Mouse (Mus musculus) left cerebral cortex, postnatal 14 days (tissue): ENCODE data around the gene Calhm2. TPM values are rescaled to one million over a fixed set of nuclear protein-coding genes. Genes with fewer than 3 reads are reported as not detected.
"Not testable (repeated sequence)": the region's sequence is repeated elsewhere in the genome, so short reads cannot be mapped to it uniquely, and the experiment has no call there.

Experiments
- DNase-seq, 2 experiments: peaks; one replicate each; pipeline ENCODE4 v3.0.0; 2021 to 2022; ENCODE audit warnings: low spot score in 2 of 2, mixed read lengths in 1 of 2
- intact Hi-C: fragments of 180-260 bp; cut with DNase I; formaldehyde crosslinking; loops from one replicate; pipeline ENCODE4 v1.15.1; 2025
- total RNA-seq, 2 experiments: library from RNA; stranded (reverse); gene quantifications; 2 replicates each; pipeline ENCODE4 v1.2.3; 2021

The Calhm2 gene
- total RNA-seq, 2 experiments from 2014 or later, result 4.9 to 5.6 TPM

- no peak for DNase-seq
- intact Hi-C loops, result no loop called here
Measured at GRCm38 (mm10) chr19:47157664-47158063, 19.6 kb upstream of the Calhm2 start, which contains the start of gene Calhm3. Gene Calhm3, minus strand, starts transcription at chr19:47157764.

DNA sequence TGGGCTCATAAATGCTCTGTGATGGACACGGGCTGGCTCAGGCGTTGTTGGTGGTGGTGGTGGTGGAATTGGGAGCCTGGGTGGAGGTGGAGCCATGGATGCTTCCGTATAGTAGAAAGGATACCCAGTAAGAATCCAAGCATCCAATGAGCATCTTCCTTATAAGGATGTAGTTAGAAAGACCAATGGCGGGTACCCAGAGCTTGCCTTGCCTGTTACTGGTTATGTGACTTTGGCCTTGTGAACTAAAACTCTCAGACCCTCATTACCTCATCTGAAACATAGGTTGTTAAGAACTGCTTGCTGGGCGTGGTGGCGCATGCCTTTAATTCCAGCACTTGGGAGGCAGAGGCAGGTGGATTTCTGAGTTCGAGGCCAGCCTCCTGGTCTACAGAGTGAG lies 15.7 kb upstream of the Calhm2 start:
- no peak for DNase-seq
- intact Hi-C loops, result no loop called here

DNA sequence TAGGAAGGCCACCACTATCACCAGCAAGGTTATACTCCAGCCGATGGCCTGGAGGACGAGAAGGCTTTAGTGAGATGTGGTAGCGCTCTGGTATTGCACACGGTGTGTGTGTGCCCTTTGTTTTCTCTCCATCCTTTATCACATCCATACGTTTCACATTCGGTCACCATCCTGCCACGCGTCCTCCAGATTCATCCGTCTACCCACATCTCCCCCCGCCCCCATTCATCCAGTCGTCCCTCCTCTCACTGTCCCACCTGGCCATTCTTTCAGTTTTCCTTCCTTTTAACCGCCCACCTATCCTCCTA lies 13.9 kb upstream of the Calhm2 start:
- intact Hi-C loops, result no loop called here
- DNase-seq, result no peak

- DNase-seq, result peak; percentile 37 to 47
- intact Hi-C loops, result no loop called here
Measured at GRCm38 (mm10) chr19:47151332-47152061, 13.4 kb upstream of the Calhm2 start.

- no peak for DNase-seq
- intact Hi-C loops, result no loop called here
Measured at GRCm38 (mm10) chr19:47149854-47150253, 11.8 kb upstream of the Calhm2 start.

DNA sequence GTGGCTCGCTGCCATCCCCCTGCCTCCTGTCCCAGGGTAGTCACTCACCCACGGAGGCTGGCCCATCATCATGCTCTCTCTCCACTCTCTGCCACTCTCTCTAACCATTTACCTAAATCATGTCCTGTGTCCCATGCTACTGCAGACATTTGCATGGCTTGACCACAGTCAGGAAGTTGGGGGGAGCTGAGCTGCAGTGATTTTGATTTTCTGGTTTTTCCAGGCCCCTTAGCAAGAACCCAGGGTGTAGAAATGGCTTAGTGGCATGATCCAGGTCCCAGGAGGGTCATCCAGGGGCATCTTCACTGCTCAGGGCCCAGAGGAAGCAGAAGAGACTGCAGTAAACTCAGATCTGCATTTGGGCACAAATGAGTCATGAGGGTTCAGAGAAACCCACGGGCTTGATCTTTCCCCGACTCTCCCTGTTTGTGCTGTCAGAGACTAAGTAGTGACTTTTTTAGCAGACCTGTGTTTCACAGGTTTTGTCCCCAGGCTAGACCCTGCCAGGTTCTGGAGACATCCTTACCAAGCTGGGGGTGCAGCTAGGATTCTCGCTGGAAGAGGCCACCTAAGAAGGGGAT lies 10.3 kb upstream of the Calhm2 start:
- no peak for DNase-seq

GRCm38 (mm10) chr19:47144154-47144553 lies 6.1 kb upstream of the Calhm2 start, which contains the start of gene Calhm1:
Gene Calhm1, minus strand, starts transcription at chr19:47144254.
- no peak for DNase-seq
- intact Hi-C loops, result no loop called here

More for the DNA sequence above, 10.3 kb upstream of the Calhm2 start:
- intact Hi-C loops, result no loop called here

GRCm38 (mm10) chr19:47142438-47142837 lies 4.3 kb upstream of the Calhm2 start:
- intact Hi-C loops, result no loop called here
- DNase-seq, result no peak

GRCm38 (mm10) chr19:47139611-47140010 lies 1.5 kb upstream of the Calhm2 start:
- intact Hi-C loops, result not testable (repeated sequence)

DNA sequence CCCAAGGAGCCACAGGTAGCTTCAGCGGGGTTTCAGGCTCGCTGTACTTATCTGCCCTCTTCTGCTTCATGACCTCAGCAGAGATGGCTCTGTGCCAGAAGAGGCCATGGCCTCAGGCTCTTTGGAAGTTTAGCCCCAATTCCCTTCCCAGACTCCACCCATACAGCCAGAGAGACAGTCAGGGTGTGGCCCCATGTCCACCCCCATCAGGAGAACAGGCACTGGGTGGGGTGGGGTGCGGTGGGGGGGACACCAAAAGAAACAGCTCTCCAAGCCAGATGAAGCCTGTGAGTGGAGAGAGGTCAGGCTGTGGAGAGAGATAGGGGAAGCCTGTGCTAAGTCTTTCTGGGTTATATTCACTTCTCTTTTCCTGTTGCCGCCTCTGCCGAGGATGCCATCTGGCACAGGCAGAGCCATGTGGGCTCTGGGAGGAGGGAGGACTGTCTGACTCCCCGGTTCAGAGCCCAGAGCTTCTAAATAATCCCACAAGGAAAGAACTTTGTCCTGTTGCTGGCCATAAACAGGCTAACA lies 978 bp downstream of the Calhm2 start:
- DNase-seq, result peak; percentile 37 to 52
- intact Hi-C loops, result no loop called here

More at GRCm38 (mm10) chr19:47139611-47140010, 1.5 kb upstream of the Calhm2 start:
- not testable (repeated sequence) for DNase-seq

DNA sequence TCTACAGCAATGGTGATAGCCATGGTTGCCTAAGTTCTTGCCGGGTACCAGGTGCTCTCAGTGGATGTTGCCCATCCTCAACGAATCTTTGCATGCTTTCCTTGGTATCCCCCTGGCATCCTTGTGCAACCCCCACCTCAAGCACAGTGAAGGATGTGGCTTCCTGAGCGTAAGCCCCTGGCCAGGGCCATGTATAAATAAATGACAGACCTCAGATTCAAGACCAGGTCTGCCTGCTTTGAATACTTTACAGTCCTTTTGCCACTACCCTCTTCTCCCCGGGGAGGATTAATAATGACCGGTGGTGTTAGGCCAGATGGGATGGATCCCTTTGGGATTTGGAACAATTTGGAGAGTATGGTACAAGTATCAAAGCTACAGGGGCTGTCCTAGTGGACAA lies 1.9 kb downstream of the Calhm2 start:
- intact Hi-C loops, result no loop called here
- DNase-seq, result no peak

DNA sequence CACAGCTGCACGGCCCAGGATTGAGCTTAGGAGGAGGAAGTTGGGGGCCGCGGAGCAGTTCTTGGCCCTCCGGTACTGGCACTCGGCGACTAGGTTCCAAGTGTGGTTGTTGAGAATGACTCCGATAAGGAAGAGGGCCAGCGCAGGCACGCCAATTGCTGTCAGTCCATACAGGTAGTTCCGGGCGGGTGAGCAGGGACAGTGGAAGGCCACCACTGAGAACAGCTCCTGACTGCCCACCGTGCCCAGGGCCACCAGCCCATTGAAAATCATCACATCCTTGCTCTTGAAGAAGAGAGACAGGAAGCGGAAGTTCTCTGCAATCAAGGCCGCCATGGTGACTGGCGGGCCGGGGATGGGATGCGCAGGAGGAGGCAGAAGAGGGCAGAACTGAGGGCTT lies 2.5 kb downstream of the Calhm2 start:
- DNase-seq, result no peak
- intact Hi-C loops, result no loop called here

- intact Hi-C loops, result no loop called here
- DNase-seq, result peak; percentile 39 to 43
Measured at GRCm38 (mm10) chr19:47133161-47133560, 4.9 kb downstream of the Calhm2 start.

DNA sequence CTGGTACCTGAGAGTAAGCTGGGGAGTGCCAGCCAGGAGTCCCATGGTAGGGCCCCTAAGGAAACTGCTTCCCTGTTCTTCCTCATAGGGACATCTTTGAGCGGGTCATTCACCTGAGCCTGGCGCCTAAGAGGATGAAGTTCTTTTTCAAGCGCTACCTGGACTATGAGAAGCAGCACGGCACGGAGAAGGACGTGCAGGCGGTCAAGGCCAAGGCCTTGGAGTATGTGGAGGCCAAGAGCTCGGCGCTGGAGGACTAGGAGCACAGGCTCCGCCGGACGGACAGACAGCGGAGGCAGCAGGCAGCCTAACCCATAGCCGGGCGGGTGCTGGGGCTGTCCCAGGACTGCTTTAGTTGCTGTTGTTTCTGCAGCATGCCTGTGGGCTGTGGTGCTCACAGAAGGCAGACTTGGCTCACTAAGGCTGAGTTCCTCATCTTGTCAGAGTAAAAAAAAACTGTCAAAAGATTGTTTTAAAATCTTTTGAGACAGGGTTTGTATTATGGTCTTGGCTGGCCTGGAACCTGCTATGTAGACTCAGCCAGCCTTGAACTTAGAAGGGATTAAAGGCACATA lies 7.5 kb downstream of the Calhm2 start:
- intact Hi-C loops, result no loop called here
- no peak for DNase-seq

GRCm38 (mm10) chr19:47128835-47129234 lies 9.3 kb downstream of the Calhm2 start:
- intact Hi-C loops, result no loop called here

GRCm38 (mm10) chr19:47128164-47128563 lies 9.9 kb downstream of the Calhm2 start:
- intact Hi-C loops, result no loop called here
- no peak for DNase-seq

More at GRCm38 (mm10) chr19:47128835-47129234, 9.3 kb downstream of the Calhm2 start:
- DNase-seq, result no peak

- intact Hi-C loops, result no loop called here
Measured at GRCm38 (mm10) chr19:47122802-47123201, 15.3 kb downstream of the Calhm2 start.

GRCm38 (mm10) chr19:47121054-47121453 lies 17.0 kb downstream of the Calhm2 start:
- intact Hi-C loops, result loop anchor here (2.0 kb wide), 1 partner anchor 48 kb away; no protein-coding TSS in a partner anchor
- DNase-seq, result peak; percentile 37 to 64

More at GRCm38 (mm10) chr19:47122802-47123201, 15.3 kb downstream of the Calhm2 start:
- DNase-seq, result peak; percentile 34 to 36

DNA sequence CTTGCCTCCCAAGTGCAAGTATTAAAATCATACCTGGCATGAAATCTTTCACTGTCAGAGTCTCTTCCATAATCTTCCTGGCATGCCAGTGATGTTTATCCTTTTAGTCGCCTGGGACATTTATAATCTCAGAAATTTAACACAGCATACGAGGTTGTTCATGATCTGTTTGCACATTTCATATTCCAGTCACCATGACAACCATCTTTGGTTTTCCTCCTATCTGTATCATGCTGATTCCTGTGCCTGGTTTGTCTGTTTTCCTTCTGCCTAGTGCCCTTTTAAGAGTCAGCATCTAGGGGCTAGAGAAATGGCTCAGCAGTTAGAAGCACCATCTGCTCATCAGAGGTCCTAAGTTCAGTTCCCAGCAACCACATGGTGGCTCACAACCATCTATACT lies 19.5 kb downstream of the Calhm2 start:
- DNase-seq, result peak in 1 of 2 experiments; percentile 45
- intact Hi-C loops, result no loop called here

DNA sequence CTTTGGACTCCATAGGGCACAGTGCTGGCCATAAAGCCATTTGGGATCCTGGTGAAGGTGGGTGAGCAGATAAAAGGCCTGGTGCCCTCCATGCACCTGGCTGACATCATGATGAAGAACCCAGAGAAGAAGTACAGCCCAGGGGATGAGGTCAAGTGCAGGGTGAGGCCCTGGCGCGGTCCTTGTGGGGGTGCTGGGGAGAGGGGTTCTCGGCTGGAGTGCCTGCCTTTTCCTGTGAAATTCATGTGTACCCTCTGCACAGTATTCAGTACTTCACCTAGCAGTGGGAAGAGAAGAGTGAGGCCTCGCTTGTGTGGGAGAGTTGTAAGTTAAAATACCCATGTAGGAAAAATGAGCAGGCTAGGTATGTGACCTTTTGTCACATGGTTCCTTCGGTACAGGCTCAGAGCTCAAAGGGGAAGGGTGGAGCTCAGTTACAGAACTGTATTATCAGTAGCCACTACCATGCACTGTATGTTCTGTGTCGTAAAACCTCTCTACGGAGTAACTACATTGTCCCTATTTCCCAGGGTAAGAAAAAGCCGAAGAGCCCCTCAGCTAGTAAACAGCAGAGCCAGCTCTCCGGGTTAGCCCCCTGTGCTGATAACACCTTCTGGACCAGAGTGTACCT lies 33.3 kb downstream of the Calhm2 start:
- intact Hi-C loops, result no loop called here

More for the DNA sequence above, 33.3 kb downstream of the Calhm2 start:
- no peak for DNase-seq
